Mouse (Mus musculus): Measurements from ENCODE around the gene Rhoc. TPM values are rescaled to one million over a fixed set of nuclear protein-coding genes. Genes with fewer than 3 reads are reported as not detected.
"Not testable (repeated sequence)": the region's sequence is repeated elsewhere in the genome, so short reads cannot be mapped to it uniquely, and the experiment has no call there.

Rhoc gene
- polyA plus RNA-seq, 1 experiment = 32.5 TPM

DNA sequence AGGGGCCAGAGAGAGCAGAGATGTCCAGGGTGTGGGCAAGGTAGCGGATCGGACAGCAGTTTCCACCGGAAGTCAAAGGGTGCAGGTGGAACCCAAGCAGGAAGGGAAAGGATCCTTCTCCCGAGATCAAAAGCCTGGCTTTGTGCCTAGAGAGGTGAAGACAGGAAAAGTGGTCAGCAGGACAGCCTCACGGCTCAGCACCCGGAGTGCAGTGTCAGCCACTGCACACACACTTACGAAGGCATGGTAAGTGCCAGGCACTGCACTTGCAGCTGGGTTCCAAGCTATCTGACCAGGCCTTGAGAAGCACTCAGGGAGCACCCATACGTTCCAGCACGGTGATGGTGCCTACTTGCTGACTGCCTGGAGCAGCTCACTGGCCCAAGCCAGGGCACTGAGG lies 17.4 kb downstream of the Rhoc start:
- TF ChIP-seq POLR2A (IDR thresholded peaks at IDR 0.05; ENCODE audit: extremely low read depth, insufficient read depth, low read length) (no peak), CTCF (IDR thresholded peaks at IDR 0.05; ENCODE audit: extremely low read depth, insufficient read depth, low read length) (no peak)
- Histone ChIP-seq H3K4me1 (ENCODE audit: control insufficient read depth, insufficient read depth, low read length) (no peaks in the 10 kb centered on the region), H3K27ac (ENCODE audit: insufficient read depth, low read length) (no peak overlapping the region), H3K4me3 (ENCODE audit: insufficient read depth, low read length) (no peak overlapping the region)

DNA sequence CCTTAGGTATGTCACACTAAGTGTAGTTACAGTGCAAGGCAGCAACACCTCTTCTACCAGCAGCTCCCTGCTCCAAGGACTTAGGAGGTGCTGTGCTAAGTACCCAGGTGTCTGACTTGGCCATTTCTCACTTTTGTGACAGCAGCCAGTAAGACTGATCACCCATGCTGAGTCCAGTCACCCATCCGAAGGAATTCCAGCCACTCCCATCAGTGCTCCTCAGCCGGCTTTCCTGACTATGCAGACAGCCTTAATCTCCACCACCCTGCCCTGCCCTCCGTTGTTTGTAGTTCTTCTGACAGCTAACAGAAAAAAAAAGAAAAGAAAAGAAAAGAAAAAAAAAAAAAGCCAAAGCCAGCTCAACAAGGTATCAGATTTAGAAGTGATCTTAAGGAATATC lies 23.6 kb downstream of the Rhoc start:
- H3K4me3 ChIP-seq (ENCODE audit: insufficient read depth, low read length) = no peak overlapping the region
- H3K27ac ChIP-seq (ENCODE audit: insufficient read depth, low read length) = no peak overlapping the region
- no peaks in the 10 kb centered on the region for H3K4me1 ChIP-seq (ENCODE audit: control insufficient read depth, insufficient read depth, low read length)
- TF ChIP-seq CTCF (IDR thresholded peaks at IDR 0.05; ENCODE audit: extremely low read depth, insufficient read depth, low read length) = no peak
- no peak for TF ChIP-seq POLR2A (IDR thresholded peaks at IDR 0.05; ENCODE audit: extremely low read depth, insufficient read depth, low read length)

DNA sequence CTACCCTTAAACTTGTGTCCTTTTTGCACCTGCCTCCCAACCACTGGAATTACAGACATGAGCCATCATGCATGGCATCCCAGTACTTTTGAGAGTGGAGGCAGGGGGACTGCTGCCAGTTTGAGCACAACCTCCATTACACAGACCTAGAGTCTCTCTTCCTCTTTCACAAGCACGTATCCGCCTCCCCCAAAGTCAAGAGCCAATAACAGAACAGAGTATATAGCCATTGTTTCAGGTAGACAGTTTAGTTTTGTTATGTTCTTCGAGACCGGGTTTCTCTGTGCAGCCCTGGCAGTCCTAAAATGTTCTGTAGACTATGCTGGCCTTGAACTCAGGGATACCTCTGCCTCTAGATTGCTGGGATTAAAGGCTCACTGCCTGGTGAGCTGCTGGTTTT lies 24.1 kb downstream of the Rhoc start:
- H3K27ac ChIP-seq (ENCODE audit: insufficient read depth, low read length) = no peak overlapping the region
- H3K4me3 ChIP-seq (ENCODE audit: insufficient read depth, low read length) = no peak overlapping the region
- H3K4me1 ChIP-seq (ENCODE audit: control insufficient read depth, insufficient read depth, low read length) = peaks cover 3% of the 10 kb centered on the region; the same call in 1 of the 2 replicates
- TF ChIP-seq POLR2A (IDR thresholded peaks at IDR 0.05; ENCODE audit: extremely low read depth, insufficient read depth, low read length) (no peak), CTCF (IDR thresholded peaks at IDR 0.05; ENCODE audit: extremely low read depth, insufficient read depth, low read length) (no peak)

DNA sequence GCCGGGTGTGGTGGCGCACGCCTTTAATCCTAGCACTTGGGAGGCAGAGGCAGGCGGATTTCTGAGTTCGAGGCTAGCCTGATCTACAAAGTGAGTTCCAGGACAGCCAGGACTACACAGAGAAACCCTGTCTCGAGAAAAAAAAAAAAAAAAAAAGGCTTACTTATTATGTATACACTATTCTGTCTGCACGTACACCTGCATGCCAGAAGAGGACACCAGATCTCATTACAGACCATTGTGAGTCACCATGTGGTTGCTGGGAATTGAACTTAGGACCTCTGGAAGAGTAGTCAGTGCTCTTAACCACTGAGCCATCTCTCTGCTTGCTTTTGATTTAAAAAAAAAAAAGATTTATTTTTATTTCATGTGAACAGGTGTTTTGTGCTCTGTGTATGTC lies 25.1 kb downstream of the Rhoc start:
- not testable (repeated sequence) for H3K4me3 ChIP-seq (ENCODE audit: insufficient read depth, low read length); H3K27ac ChIP-seq (ENCODE audit: insufficient read depth, low read length); H3K4me1 ChIP-seq (ENCODE audit: control insufficient read depth, insufficient read depth, low read length)

DNA sequence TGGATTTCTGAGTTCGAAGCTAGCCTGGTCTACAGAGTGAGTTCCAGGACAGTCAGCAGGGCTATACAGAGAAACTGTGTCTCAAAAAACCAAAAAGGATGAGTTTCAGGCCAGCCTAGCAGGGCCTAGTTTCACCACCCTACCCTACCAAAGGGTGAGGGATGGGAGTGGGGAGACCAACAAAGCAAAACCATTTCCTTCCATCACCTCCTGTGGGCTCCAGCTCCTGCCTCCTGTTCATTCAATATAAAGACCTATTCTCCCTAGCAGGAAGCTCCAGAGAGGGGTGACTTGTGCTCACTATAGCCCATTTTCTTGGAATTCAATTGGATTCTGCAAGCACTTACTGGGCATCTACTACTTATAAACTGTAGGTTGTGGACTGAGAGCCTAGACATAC lies 26.6 kb downstream of the Rhoc start:
- no peak overlapping the region for H3K27ac ChIP-seq (ENCODE audit: insufficient read depth, low read length)
- H3K4me1 ChIP-seq (ENCODE audit: control insufficient read depth, insufficient read depth, low read length) = peaks cover 7% of the 10 kb centered on the region; the same call in 1 of the 2 replicates
- H3K4me3 ChIP-seq (ENCODE audit: insufficient read depth, low read length) = no peak overlapping the region
- TF ChIP-seq CTCF (IDR thresholded peaks at IDR 0.05; ENCODE audit: extremely low read depth, insufficient read depth, low read length) = no peak
- TF ChIP-seq POLR2A (IDR thresholded peaks at IDR 0.05; ENCODE audit: extremely low read depth, insufficient read depth, low read length) = no peak

DNA sequence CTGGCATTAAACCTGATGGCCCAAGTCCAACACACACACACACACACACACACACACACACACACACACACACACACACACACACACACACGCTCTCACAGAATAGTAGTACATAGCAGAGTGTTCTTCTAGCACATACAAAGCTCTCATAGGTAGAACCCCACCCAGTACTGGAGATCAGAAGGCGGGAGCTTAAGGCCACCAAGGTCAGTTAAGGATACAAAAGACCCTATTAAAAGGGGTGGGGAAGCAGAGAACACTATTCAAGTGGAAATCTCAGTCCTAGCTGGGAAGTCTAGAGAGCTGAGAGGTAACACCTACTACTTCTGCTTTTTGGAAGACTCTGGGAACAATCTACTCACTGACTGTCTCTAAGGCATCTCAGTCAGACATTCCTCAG lies 27.2 kb downstream of the Rhoc start:
- no peak overlapping the region for H3K4me3 ChIP-seq (ENCODE audit: insufficient read depth, low read length)
- no peak overlapping the region for H3K27ac ChIP-seq (ENCODE audit: insufficient read depth, low read length)
- TF ChIP-seq CTCF (IDR thresholded peaks at IDR 0.05; ENCODE audit: extremely low read depth, insufficient read depth, low read length) = no peak
- TF ChIP-seq POLR2A (IDR thresholded peaks at IDR 0.05; ENCODE audit: extremely low read depth, insufficient read depth, low read length) = no peak
- peaks cover 7% of the 10 kb centered on the region; the same call in 1 of the 2 replicates for H3K4me1 ChIP-seq (ENCODE audit: control insufficient read depth, insufficient read depth, low read length)

DNA sequence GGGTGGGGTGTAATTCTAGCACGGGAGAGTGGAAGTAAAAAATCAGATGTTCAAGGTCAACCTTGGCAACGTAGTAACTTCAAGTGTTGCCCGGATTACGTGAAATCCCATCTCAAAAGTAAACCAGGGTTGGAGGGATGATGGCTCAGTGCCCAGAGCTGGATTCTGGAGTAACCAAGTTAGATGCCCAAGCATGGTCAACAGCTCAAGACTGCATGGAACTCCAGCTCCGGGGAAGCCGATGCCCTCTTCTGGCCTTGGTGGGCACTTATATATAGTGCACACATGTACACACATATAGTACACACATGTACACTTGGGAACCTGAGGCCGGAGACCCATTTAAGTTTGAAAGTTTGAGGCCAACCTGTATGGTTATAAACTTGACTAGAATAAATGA lies 28.0 kb downstream of the Rhoc start:
- Histone ChIP-seq H3K4me1 (ENCODE audit: control insufficient read depth, insufficient read depth, low read length) (peaks cover 7% of the 10 kb centered on the region; the same call in 1 of the 2 replicates), H3K4me3 (ENCODE audit: insufficient read depth, low read length) (no peak overlapping the region), H3K27ac (ENCODE audit: insufficient read depth, low read length) (no peak overlapping the region)
- no peak for TF ChIP-seq POLR2A (IDR thresholded peaks at IDR 0.05; ENCODE audit: extremely low read depth, insufficient read depth, low read length)
- no peak for TF ChIP-seq CTCF (IDR thresholded peaks at IDR 0.05; ENCODE audit: extremely low read depth, insufficient read depth, low read length)

DNA sequence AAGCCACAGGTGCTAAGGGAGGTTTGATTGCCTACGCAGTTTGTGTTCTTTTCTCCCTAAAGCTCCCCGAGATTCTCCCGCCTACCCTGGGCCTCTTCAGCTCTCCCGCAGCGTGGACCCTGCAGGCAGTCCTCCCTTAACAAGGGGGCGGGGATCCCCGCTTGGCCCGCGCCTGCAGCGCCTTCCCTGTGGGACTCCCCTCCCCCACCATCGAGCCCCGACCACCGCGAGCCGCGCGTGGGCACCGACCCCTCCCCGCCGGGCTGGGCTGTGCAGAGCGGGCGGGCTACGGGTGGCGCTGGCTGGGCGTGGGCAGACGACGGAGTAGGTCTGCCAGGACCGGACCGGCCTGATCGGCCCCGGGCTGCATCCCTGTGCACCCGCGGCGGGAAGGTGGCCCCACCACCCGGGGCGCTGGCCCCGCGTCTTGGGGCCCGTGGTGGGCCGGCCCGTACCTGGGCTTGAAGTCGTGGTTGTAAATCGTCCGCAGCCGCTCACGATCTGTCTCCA lies 29.4 kb downstream of the Rhoc start:
- TF ChIP-seq CTCF (IDR thresholded peaks at IDR 0.05; ENCODE audit: extremely low read depth, insufficient read depth, low read length) = no peak
- no peak for TF ChIP-seq POLR2A (IDR thresholded peaks at IDR 0.05; ENCODE audit: extremely low read depth, insufficient read depth, low read length)
- Histone ChIP-seq H3K4me1 (ENCODE audit: control insufficient read depth, insufficient read depth, low read length) (peaks cover 7% of the 10 kb centered on the region; the same call in 1 of the 2 replicates), H3K27ac (ENCODE audit: insufficient read depth, low read length) (peak overlapping the region; percentile 63), H3K4me3 (ENCODE audit: insufficient read depth, low read length) (peak overlapping the region; percentile 90)

DNA sequence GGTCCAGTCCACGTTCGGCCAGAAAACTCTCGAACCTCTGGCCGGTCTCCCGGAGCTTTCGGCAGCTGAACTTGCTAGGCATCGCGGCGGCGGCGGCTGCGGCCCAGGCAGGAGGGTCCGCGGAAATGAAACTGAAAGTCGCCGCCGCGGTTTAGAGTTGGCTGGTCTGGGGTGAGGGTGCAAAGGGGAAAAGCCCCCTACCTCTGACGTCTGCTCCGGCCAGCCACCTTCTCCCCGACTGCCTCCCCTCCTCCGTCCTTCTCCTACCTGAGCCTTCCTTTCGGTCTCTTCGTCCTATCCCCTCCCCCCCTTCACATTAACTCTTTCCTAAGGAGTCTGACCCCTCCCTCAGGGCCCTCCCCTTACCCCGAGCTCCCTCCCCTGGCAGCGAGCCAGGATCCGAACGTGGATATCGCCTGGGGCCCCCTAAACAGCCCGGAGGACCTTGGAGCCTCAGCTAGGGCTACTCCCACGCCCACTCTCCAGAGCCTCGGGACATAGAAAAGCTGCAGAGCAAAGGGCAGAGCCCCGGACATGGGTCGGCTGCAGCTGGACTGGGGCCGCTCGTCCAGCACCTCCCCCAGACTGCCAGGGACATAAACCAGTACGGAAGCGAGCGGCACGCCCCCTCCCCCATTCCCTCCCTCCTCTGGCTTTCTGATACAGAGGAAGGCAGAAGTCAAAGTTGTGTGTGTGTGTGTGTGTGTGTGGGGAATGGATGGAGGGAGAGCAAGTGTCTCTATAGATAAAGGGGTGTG lies 30.0 kb downstream of the Rhoc start, which contains the start of gene Mov10:
Mov10 (minus strand) TSS at position 573 of the 758 bp plus-strand sequence.
- TF ChIP-seq POLR2A (IDR thresholded peaks at IDR 0.05; ENCODE audit: extremely low read depth, insufficient read depth, low read length) = no peak
- Histone ChIP-seq H3K27ac (ENCODE audit: insufficient read depth, low read length) (peak within 1 kb of the TSS; percentile 63), H3K4me3 (ENCODE audit: insufficient read depth, low read length) (peak within 1 kb of the TSS; percentile 90), H3K4me1 (ENCODE audit: control insufficient read depth, insufficient read depth, low read length) (peaks cover 7% of the 10 kb centered on the region; the same call in 1 of the 2 replicates)

DNA sequence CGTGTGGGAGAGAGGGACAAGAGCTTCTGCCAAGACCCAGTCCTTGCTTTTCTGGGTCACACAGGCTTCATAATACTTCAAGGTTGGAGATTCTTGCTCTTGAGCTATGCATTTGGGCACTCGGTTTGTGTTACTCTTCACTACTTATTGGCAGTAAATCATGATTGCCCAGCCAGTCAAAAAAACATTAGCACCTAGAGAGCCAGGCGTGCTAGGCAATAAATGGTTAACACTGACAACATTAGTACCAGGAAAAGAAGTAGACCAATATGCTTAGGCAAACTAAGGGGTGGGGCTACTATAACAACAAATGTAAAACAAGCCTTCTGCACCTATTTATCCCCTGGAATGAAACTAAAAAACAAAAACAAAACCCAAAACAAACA lies 30.6 kb downstream of the Rhoc start:
- Histone ChIP-seq H3K4me1 (ENCODE audit: control insufficient read depth, insufficient read depth, low read length) (peaks cover 7% of the 10 kb centered on the region; the same call in 1 of the 2 replicates), H3K4me3 (ENCODE audit: insufficient read depth, low read length) (peak overlapping the region; percentile 90), H3K27ac (ENCODE audit: insufficient read depth, low read length) (no peak overlapping the region)
- TF ChIP-seq CTCF (IDR thresholded peaks at IDR 0.05; ENCODE audit: extremely low read depth, insufficient read depth, low read length) = no peak
- no peak for TF ChIP-seq POLR2A (IDR thresholded peaks at IDR 0.05; ENCODE audit: extremely low read depth, insufficient read depth, low read length)

Data from cortical plate, adult 2 months (tissue).